Mouse (Mus musculus) small intestine, adult 2 months (tissue): ENCODE measurements at regions not wholly inside any gene's neighbourhood (a gene's known extent, or its start where the extent isn't known, plus 50 kb on each side); places are given as distances from the start of the nearest gene placed in this dataset.

ENCODE experiments used
- H3K27ac ChIP-seq: fragments of 200-500 bp; 2 replicates; pipeline ENCODE4 v1.5.1; 2012; ENCODE audit warnings: low read depth, low read length, control low read depth, inconsistent platforms; ENCODE audit not compliant: insufficient read depth
- H3K27me3 ChIP-seq: fragments of 200-500 bp; 2 replicates; pipeline ENCODE4 v1.6.1; 2012; ENCODE audit warnings: mild to moderate bottlenecking, moderate library complexity, low read length, inconsistent platforms; ENCODE audit not compliant: control insufficient read depth, insufficient read depth
- H3K36me3 ChIP-seq: fragments of 200-500 bp; 2 replicates; pipeline ENCODE4 v1.6.1; 2012; ENCODE audit warnings: mild to moderate bottlenecking, low read length, control low read depth, inconsistent platforms; ENCODE audit not compliant: control insufficient read depth, insufficient read depth
- H3K4me1 ChIP-seq: fragments of 200-500 bp; 2 replicates; pipeline ENCODE4 v1.6.1; 2012; ENCODE audit warnings: low read length, inconsistent platforms, mixed read lengths; ENCODE audit not compliant: control insufficient read depth, insufficient read depth, insufficient read length
- H3K4me3 ChIP-seq: fragments of 200-500 bp; 2 replicates; pipeline ENCODE4 v1.5.1; 2012; ENCODE audit warnings: low read depth, mild to moderate bottlenecking, control low read depth, inconsistent platforms, low read length, moderate library complexity
- CTCF ChIP-seq: fragments of 200-500 bp; IDR thresholded peaks from 2 replicates; pipeline ENCODE4 v1.5.1; 2012; ENCODE audit warnings: low read depth, mild to moderate bottlenecking, control low read depth, inconsistent platforms, low read length, moderate library complexity, mixed read lengths; ENCODE audit not compliant: insufficient replicate concordance, insufficient read length; ENCODE audit errors: extremely low read depth
- POLR2A ChIP-seq: fragments of 200-500 bp; IDR thresholded peaks from 2 replicates; pipeline ENCODE4 v1.6.1; 2012; ENCODE audit warnings: low read depth, mild to moderate bottlenecking, control low read depth, inconsistent platforms, low read length, moderate library complexity
- WGBS: fragments of 180-500 bp; shearing (Covaris S2); methylation state at CpG from one replicate; pipeline ENCODE4 v1.1.7; 2018; 5-methylcytosine and 5-hydroxymethylcytosine counted together

- Histone ChIP-seq H3K27ac (no peak overlapping the region), H3K4me3 (no peak overlapping the region), H3K4me1 (no peaks in the 10 kb centered on the region), H3K27me3 (no peaks in the 10 kb centered on the region; the same call in 1 of the 2 replicates), H3K36me3 (no peaks in the 10 kb centered on the region)
- TF ChIP-seq CTCF = no peak
- TF ChIP-seq POLR2A = no peak
- 80% methylated on average over 4 of the region's 4 CpGs for WGBS
Measured at GRCm38 (mm10) chr7:115076781-115077180, 333.3 kb downstream of the Insc start.

- Histone ChIP-seq H3K27ac (no peak overlapping the region), H3K4me3 (no peak overlapping the region), H3K36me3 (no peaks in the 10 kb centered on the region), H3K27me3 (no peaks in the 10 kb centered on the region), H3K4me1 (no peaks in the 10 kb centered on the region)
- TF ChIP-seq CTCF (no peak), POLR2A (no peak)
- 67% methylated on average over 3 of the region's 3 CpGs for WGBS
Measured at GRCm38 (mm10) chr7:115084711-115085380, 341.4 kb downstream of the Insc start.

GRCm38 (mm10) chr7:115086542-115087448, 343.3 kb downstream of the Insc start:
- no peaks in the 10 kb centered on the region for H3K27me3 ChIP-seq
- no peaks in the 10 kb centered on the region for H3K36me3 ChIP-seq
- 75% methylated on average over 4 of the region's 4 CpGs for WGBS
- no peak overlapping the region for H3K27ac ChIP-seq
- no peak overlapping the region for H3K4me3 ChIP-seq
- H3K4me1 ChIP-seq = no peaks in the 10 kb centered on the region
- TF ChIP-seq CTCF = no peak
- TF ChIP-seq POLR2A = no peak

DNA sequence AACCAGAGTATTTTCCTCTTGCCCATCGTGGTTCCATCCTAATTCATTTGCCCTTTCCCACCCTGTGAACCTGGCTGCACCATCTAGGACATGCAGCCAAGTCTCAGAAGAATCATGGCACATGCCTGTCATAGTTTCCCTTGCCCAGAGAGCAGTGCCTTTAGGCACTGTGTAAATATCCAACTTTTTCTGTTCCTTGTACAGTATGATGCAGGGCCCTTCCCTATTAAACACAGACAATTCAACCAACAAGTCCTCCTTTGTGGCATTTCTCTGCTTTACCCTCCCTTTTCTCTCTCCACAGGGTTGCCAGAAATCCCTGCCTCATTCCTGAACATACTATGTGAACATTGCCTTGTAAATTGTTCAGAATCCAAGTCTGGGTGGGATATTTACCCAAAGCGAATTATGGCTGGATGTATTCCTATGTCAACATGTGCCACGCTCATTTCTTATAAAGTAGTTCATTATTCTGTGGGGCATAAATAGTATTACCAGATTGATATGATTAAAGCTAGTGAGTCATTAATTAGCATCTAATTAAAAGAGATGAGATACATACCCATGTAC, 349.1 kb downstream of the Insc start:
- TF ChIP-seq POLR2A (no peak), CTCF (no peak)
- no peaks in the 10 kb centered on the region for H3K36me3 ChIP-seq
- H3K4me1 ChIP-seq = no peaks in the 10 kb centered on the region
- no peaks in the 10 kb centered on the region for H3K27me3 ChIP-seq
- 44% methylated on average over 3 of the region's 3 CpGs for WGBS
- H3K4me3 ChIP-seq = no peak overlapping the region
- H3K27ac ChIP-seq = no peak overlapping the region

DNA sequence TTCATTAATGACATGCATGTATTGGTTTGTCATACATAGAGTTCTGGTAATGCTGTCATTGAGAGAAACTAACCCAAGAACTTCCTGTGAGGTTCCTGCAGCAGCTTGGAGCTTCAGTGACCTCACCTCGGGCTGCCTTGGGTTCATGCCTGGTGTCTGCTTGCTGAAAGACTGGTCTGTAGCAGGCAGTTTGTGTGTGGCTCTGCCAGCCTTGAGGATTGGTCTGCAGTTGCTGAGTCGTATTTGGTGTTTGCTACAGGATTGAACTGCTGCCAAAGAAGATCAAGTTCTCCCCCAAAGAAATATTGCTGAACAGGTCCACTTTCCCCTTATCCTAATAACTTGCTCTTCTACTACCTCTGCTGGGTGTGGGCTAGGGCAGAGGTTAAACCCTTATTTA, 362.5 kb downstream of the Insc start:
- no peak overlapping the region for H3K4me3 ChIP-seq
- H3K27ac ChIP-seq = no peak overlapping the region
- TF ChIP-seq POLR2A (no peak), CTCF (no peak)
- 40% methylated on average over 2 of the region's 2 CpGs for WGBS
- H3K4me1 ChIP-seq = no peaks in the 10 kb centered on the region
- no peaks in the 10 kb centered on the region for H3K27me3 ChIP-seq
- H3K36me3 ChIP-seq = no peaks in the 10 kb centered on the region

- Histone ChIP-seq H3K27ac (no peak overlapping the region), H3K4me3 (no peak overlapping the region), H3K36me3 (no peaks in the 10 kb centered on the region), H3K27me3 (no peaks in the 10 kb centered on the region; the same call in 1 of the 2 replicates), H3K4me1 (no peaks in the 10 kb centered on the region)
- TF ChIP-seq POLR2A (no peak), CTCF (no peak)
- 64% methylated on average over 3 of the region's 3 CpGs for WGBS
Measured at GRCm38 (mm10) chr7:115112282-115112681, 368.8 kb downstream of the Insc start.

- Histone ChIP-seq H3K4me3 (no peak overlapping the region), H3K36me3 (no peaks in the 10 kb centered on the region), H3K27ac (no peak overlapping the region), H3K4me1 (no peaks in the 10 kb centered on the region), H3K27me3 (no peaks in the 10 kb centered on the region)
- TF ChIP-seq POLR2A (no peak), CTCF (peak; percentile 23; the same call in 1 of the 2 replicates)
- WGBS = 43% methylated on average over 2 of the region's 2 CpGs
Measured at GRCm38 (mm10) chr7:115123283-115123682, 379.8 kb downstream of the Insc start.
